Mouse (Mus musculus): ENCODE measurements around the gene Crtap.

Gene Crtap

DNA sequence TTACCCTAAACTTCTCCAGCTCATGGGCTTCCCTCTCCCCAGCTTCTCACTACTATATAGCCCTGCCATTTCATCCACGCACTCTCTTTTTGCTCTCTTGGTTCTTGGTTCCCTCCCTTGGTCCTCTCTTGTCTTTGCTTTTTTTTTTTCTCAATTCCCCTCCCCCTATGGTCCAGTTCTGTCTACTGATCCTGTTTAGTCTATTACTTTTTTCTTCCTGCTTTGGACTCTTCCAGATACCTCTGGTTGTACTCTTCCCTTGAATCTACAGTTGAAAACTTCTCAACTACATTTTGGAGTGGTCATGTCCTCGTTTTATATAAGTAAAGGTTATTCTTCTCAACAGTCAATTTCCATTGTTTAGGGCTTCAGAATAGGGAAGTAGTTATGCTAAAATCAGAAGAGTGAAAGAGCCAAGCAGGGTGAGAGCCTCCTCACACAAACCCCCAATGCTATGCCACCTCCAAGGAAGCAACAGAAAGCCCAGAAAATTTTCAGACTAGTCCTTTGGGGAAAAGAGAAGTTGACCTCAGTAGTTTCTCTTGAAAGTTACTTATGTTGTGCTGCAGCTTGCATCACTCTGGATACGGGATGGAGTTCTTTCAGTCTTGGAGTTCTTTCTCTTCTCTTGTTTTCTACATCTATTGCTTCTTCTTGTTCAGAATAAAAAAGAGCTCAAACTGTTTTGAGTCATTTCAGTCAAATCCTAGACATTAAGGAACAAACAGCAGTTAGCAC is 64.3 kb downstream of the Crtap start:
- no peak for DNase-seq (ENCODE audit: low read depth, low spot score)
